Mouse (Mus musculus): Measurements from ENCODE around the gene Ccser1. TPM values are rescaled to one million over a fixed set of nuclear protein-coding genes. Genes with fewer than 3 reads are reported as not detected.

Gene Ccser1
- polyA plus RNA-seq, 1 experiment from 2014 or later = 30.8 TPM

- ATAC-seq (replicated peaks) = peak; percentile 67
- no peaks in the 10 kb centered on the region for H3K9me3 ChIP-seq
- 0% methylated on average over 42 of the region's 42 CpGs for WGBS
- H3K27me3 ChIP-seq = no peaks in the 10 kb centered on the region
- H3K4me3 ChIP-seq = peak overlapping the region; percentile 79
- H3K4me2 ChIP-seq (replicated peaks) = peak overlapping the region; percentile 51
- H3K27ac ChIP-seq (replicated peaks) = peak overlapping the region; percentile 96
- peak overlapping the region; percentile 85 for H3K9ac ChIP-seq (replicated peaks)
- peaks cover 51% of the 10 kb centered on the region for H3K4me1 ChIP-seq
- H3K36me3 ChIP-seq = no peaks in the 10 kb centered on the region
These were observed 650 bp downstream of the Ccser1 start for GRCm38 (mm10) chr6:61180756-61181191.

- ATAC-seq (replicated peaks) = no peak
- 55% methylated on average over 2 of the region's 2 CpGs for WGBS
- no peak overlapping the region for H3K9ac ChIP-seq (replicated peaks)
These were observed 8.9 kb downstream of the Ccser1 start for GRCm38 (mm10) chr6:61189029-61189428.

GRCm38 (mm10) chr6:61191597-61192386 lies 11.7 kb downstream of the Ccser1 start:
- Histone ChIP-seq H3K4me3 (no peak overlapping the region), H3K9me3 (no peaks in the 10 kb centered on the region), H3K4me1 (peaks cover 2% of the 10 kb centered on the region; the same call in 1 of the 2 replicates), H3K27ac (replicated peaks) (no peak overlapping the region), H3K36me3 (no peaks in the 10 kb centered on the region), H3K9ac (replicated peaks) (no peak overlapping the region), H3K27me3 (no peaks in the 10 kb centered on the region), H3K4me2 (replicated peaks) (no peak overlapping the region)
- ATAC-seq (replicated peaks) = no peak
- WGBS = 83% methylated on average over 13 of the region's 13 CpGs

More at GRCm38 (mm10) chr6:61189029-61189428, 8.9 kb downstream of the Ccser1 start:
- H3K4me3 ChIP-seq = no peak overlapping the region
- no peaks in the 10 kb centered on the region for H3K27me3 ChIP-seq
- H3K9me3 ChIP-seq = no peaks in the 10 kb centered on the region
- H3K4me1 ChIP-seq = peaks cover 9% of the 10 kb centered on the region; the same call in 1 of the 2 replicates
- H3K36me3 ChIP-seq = no peaks in the 10 kb centered on the region
- no peak overlapping the region for H3K4me2 ChIP-seq (replicated peaks)
- no peak overlapping the region for H3K27ac ChIP-seq (replicated peaks)

- H3K9ac ChIP-seq (replicated peaks) = no peak overlapping the region
- no peak for ATAC-seq (replicated peaks)
These were observed 23.2 kb downstream of the Ccser1 start for GRCm38 (mm10) chr6:61203344-61203743.

GRCm38 (mm10) chr6:61206042-61206441 lies 25.9 kb downstream of the Ccser1 start:
- H3K4me2 ChIP-seq (replicated peaks) = no peak overlapping the region
- WGBS = 21% methylated on average over 1 of the region's 1 CpGs
- H3K9ac ChIP-seq (replicated peaks) = no peak overlapping the region
- H3K4me1 ChIP-seq = peaks cover 17% of the 10 kb centered on the region
- no peak for ATAC-seq (replicated peaks)
- H3K27me3 ChIP-seq = no peaks in the 10 kb centered on the region
- no peak overlapping the region for H3K27ac ChIP-seq (replicated peaks)
- H3K36me3 ChIP-seq = no peaks in the 10 kb centered on the region
- no peaks in the 10 kb centered on the region for H3K9me3 ChIP-seq
- H3K4me3 ChIP-seq = no peak overlapping the region

More at GRCm38 (mm10) chr6:61203344-61203743, 23.2 kb downstream of the Ccser1 start:
- H3K9me3 ChIP-seq = no peaks in the 10 kb centered on the region
- no peak overlapping the region for H3K4me2 ChIP-seq (replicated peaks)
- H3K4me1 ChIP-seq = peaks cover 9% of the 10 kb centered on the region; the same call in 1 of the 2 replicates
- H3K27ac ChIP-seq (replicated peaks) = no peak overlapping the region
- H3K36me3 ChIP-seq = no peaks in the 10 kb centered on the region
- H3K4me3 ChIP-seq = no peak overlapping the region
- 58% methylated on average over 1 of the region's 1 CpGs for WGBS
- H3K27me3 ChIP-seq = no peaks in the 10 kb centered on the region

GRCm38 (mm10) chr6:61206619-61207018 lies 26.5 kb downstream of the Ccser1 start:
- peaks cover 14% of the 10 kb centered on the region for H3K4me1 ChIP-seq
- H3K27ac ChIP-seq (replicated peaks) = no peak overlapping the region
- no peaks in the 10 kb centered on the region for H3K9me3 ChIP-seq
- no peak overlapping the region for H3K4me2 ChIP-seq (replicated peaks)
- no peaks in the 10 kb centered on the region for H3K36me3 ChIP-seq
- H3K9ac ChIP-seq (replicated peaks) = no peak overlapping the region
- 86% methylated on average over 2 of the region's 2 CpGs for WGBS
- no peak overlapping the region for H3K4me3 ChIP-seq
- ATAC-seq (replicated peaks) = no peak
- no peaks in the 10 kb centered on the region for H3K27me3 ChIP-seq

GRCm38 (mm10) chr6:61210061-61210737 lies 30.1 kb downstream of the Ccser1 start:
- WGBS = 52% methylated on average over 4 of the region's 4 CpGs
- Histone ChIP-seq H3K36me3 (no peaks in the 10 kb centered on the region), H3K4me3 (no peak overlapping the region), H3K9me3 (no peaks in the 10 kb centered on the region), H3K4me1 (peaks cover 11% of the 10 kb centered on the region), H3K4me2 (replicated peaks) (no peak overlapping the region), H3K27me3 (no peaks in the 10 kb centered on the region), H3K9ac (replicated peaks) (no peak overlapping the region), H3K27ac (replicated peaks) (no peak overlapping the region)
- peak; percentile 77 for ATAC-seq (replicated peaks)

- WGBS = 76% methylated on average over 8 of the region's 8 CpGs
- Histone ChIP-seq H3K4me1 (no peaks in the 10 kb centered on the region), H3K4me3 (no peak overlapping the region), H3K4me2 (replicated peaks) (no peak overlapping the region), H3K9ac (replicated peaks) (no peak overlapping the region), H3K27me3 (no peaks in the 10 kb centered on the region), H3K36me3 (no peaks in the 10 kb centered on the region), H3K27ac (replicated peaks) (no peak overlapping the region), H3K9me3 (no peaks in the 10 kb centered on the region)
- no peak for ATAC-seq (replicated peaks)
These were observed 35.6 kb downstream of the Ccser1 start for GRCm38 (mm10) chr6:61215705-61216104.

GRCm38 (mm10) chr6:61216514-61216913 lies 36.4 kb downstream of the Ccser1 start:
- no peak overlapping the region for H3K9ac ChIP-seq (replicated peaks)
- no peak overlapping the region for H3K27ac ChIP-seq (replicated peaks)
- no peaks in the 10 kb centered on the region for H3K27me3 ChIP-seq
- H3K36me3 ChIP-seq = no peaks in the 10 kb centered on the region
- H3K4me3 ChIP-seq = no peak overlapping the region
- 93% methylated on average over 1 of the region's 1 CpGs for WGBS
- H3K9me3 ChIP-seq = no peaks in the 10 kb centered on the region
- H3K4me1 ChIP-seq = no peaks in the 10 kb centered on the region
- ATAC-seq (replicated peaks) = no peak
- H3K4me2 ChIP-seq (replicated peaks) = no peak overlapping the region

GRCm38 (mm10) chr6:61217717-61218116 lies 37.6 kb downstream of the Ccser1 start:
- H3K4me2 ChIP-seq (replicated peaks) = no peak overlapping the region
- H3K36me3 ChIP-seq = no peaks in the 10 kb centered on the region
- no peak overlapping the region for H3K27ac ChIP-seq (replicated peaks)
- H3K27me3 ChIP-seq = no peaks in the 10 kb centered on the region
- no peaks in the 10 kb centered on the region for H3K9me3 ChIP-seq
- H3K4me3 ChIP-seq = no peak overlapping the region
- H3K9ac ChIP-seq (replicated peaks) = no peak overlapping the region
- ATAC-seq (replicated peaks) = no peak
- H3K4me1 ChIP-seq = no peaks in the 10 kb centered on the region
- 90% methylated on average over 2 of the region's 2 CpGs for WGBS

- 79% methylated on average over 2 of the region's 2 CpGs for WGBS
- no peaks in the 10 kb centered on the region for H3K36me3 ChIP-seq
- ATAC-seq (replicated peaks) = no peak
- H3K4me1 ChIP-seq = no peaks in the 10 kb centered on the region
- no peaks in the 10 kb centered on the region for H3K27me3 ChIP-seq
- no peak overlapping the region for H3K27ac ChIP-seq (replicated peaks)
- no peak overlapping the region for H3K9ac ChIP-seq (replicated peaks)
- H3K4me3 ChIP-seq = no peak overlapping the region
- no peaks in the 10 kb centered on the region for H3K9me3 ChIP-seq
- H3K4me2 ChIP-seq (replicated peaks) = no peak overlapping the region
These were observed 43.4 kb downstream of the Ccser1 start for GRCm38 (mm10) chr6:61223563-61223962.

GRCm38 (mm10) chr6:61225302-61225701 lies 45.2 kb downstream of the Ccser1 start:
- no peak for ATAC-seq (replicated peaks)

More at GRCm38 (mm10) chr6:61225302-61225701, 45.2 kb downstream of the Ccser1 start:
- H3K9me3 ChIP-seq = no peaks in the 10 kb centered on the region
- H3K27ac ChIP-seq (replicated peaks) = no peak overlapping the region
- H3K9ac ChIP-seq (replicated peaks) = no peak overlapping the region
- H3K27me3 ChIP-seq = no peaks in the 10 kb centered on the region
- H3K4me3 ChIP-seq = no peak overlapping the region
- peaks cover 6% of the 10 kb centered on the region for H3K4me1 ChIP-seq
- H3K4me2 ChIP-seq (replicated peaks) = no peak overlapping the region
- H3K36me3 ChIP-seq = no peaks in the 10 kb centered on the region

All from forebrain, embryonic 15.5 days (tissue).